Mouse (Mus musculus) adipose tissue, adult 10 weeks (tissue): Measurements from ENCODE around the gene Ly6g6f. TPM values are rescaled to one million over a fixed set of nuclear protein-coding genes. Genes with fewer than 3 reads are reported as not detected.

Experiments
- polyA plus RNA-seq: library from polyadenylated mRNA; stranded (reverse); fragments of 350-450 nt; fragmentation: Illumina TruSeq; extraction: RNeasy Lipid Tissue Mini Kit (QIAGEN cat#74804); gene quantifications from one replicate; pipeline ENCODE4 v1.2.3, GENCODE M21; 2014; ENCODE audit warnings: low read depth, low replicate concordance

The Ly6g6f gene
- polyA plus RNA-seq: not detected

GRCm38 (mm10) chr17:35085208-35085865, at the start of gene Ly6g6f:
Gene Ly6g6f, minus strand, starts transcription at chr17:35085610.

DNA sequence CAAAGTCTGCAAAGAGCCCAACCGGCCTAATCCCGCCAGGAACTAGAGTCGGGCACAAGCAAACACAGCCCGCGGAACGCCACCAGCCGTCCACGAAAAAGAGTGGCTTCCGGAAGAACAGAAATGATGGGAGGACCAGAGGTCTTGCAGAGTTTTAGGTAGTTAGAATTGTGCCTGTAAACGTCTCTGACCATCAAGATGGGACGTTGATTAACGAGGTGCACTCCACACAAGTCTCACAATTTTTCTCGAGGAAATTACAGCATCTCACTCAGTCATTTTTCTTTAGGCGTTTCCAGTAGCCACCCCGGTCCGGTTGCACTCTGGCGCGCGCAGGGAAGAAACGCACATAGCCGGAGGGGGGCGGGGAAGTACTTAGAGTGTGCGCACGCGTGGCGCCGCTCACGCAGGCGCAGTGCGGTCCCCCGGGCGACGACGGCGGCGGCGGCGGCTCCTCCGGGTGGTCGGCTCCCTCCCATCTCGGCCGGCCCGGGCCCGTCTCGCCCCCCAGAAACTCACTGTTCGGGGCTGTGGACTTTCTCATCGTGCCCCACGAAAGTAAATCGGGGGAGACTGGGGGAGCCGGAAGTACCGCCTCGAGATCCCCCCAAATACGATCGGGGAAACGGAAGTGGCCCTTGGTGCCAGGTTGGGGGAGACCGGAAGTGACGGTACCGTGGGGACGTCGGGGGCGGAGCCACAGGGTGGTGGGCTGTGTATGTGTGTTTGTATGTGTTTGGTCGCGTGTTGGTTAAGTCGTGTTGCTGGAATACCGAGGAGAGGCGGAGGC, 49.6 kb upstream of the Ly6g6f start, which contains the start of gene Bag6:
Gene Bag6 (plus strand): TSS at position 378 of the 790 bp plus-strand sequence.

GRCm38 (mm10) chr17:35131500-35132173, 46.2 kb upstream of the Ly6g6f start, which contains the start of gene Apom:
Gene Apom, minus strand, starts transcription at chr17:35132050.

GRCm38 (mm10) chr17:35126206-35126611, 40.8 kb upstream of the Ly6g6f start, which contains the start of gene D17H6S53E:
Gene D17H6S53E, plus strand, starts transcription at chr17:35126373.

DNA sequence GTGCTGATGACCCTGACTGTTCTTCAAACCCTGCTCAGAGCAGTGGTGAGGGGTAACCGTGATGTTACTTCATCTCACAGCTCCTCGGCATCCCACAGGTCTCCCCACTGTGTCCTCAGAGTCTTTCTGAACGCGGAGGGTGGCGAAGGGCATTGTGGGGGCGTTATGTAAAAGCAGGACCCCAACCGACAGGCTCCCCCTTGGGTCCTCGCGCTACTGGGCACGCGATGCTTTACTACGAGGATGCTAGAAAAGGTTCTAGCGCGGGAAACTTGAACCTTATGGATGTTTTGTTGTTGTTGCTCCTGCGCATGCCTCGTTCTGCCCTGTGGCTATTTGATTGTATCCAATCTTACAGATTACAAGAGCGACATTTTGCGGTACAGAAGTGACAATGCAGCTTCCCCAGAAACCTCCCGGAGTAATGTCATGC, 36.5 kb upstream of the Ly6g6f start, which contains the start of gene Csnk2b:
Gene Csnk2b (minus strand): TSS at position 183 of the 433 bp plus-strand sequence.

GRCm38 (mm10) chr17:35121143-35121799, 35.9 kb upstream of the Ly6g6f start, which contains the start of gene Gpank1:
Gene Gpank1, plus strand, starts transcription at chr17:35121455.

GRCm38 (mm10) chr17:35115046-35116019, 29.9 kb upstream of the Ly6g6f start, which contains the start of gene Ly6g5b:
Gene Ly6g5b, minus strand, starts transcription at chr17:35115428.

GRCm38 (mm10) chr17:35108097-35108496, 22.7 kb upstream of the Ly6g6f start, which contains the start of gene Ly6g5c:
Gene Ly6g5c, plus strand, starts transcription at chr17:35108279.

GRCm38 (mm10) chr17:35088825-35089644, 3.6 kb upstream of the Ly6g6f start, which contains the start of gene Abhd16a:
Gene Abhd16a, plus strand, starts transcription at chr17:35089263.

DNA sequence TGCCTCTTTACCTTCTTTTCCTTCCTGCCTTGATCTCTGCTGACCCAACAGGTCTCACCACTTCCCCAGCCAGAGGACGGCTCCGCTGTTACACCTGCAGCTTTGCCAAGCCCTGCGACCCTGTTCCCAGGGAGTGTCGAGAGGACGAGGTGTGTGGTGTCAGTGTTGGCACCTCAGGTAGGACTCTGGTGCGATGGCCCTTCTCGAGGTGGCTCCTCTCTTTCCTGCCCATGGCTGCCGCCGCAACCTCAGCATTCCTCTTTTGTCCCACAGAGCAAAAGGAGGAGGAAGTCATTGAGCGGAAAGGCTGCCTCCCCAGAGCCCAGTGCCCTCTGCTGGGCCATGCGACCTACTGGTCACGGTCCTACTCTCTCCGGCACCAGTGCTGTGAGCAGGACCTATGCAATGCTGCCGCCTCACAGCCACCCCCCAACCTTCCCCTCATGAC, 7.6 kb downstream of the Ly6g6f start, which contains the start of gene Ly6g6d:
Gene Ly6g6d (minus strand): TSS at position 280 of the 448 bp plus-strand sequence.

DNA sequence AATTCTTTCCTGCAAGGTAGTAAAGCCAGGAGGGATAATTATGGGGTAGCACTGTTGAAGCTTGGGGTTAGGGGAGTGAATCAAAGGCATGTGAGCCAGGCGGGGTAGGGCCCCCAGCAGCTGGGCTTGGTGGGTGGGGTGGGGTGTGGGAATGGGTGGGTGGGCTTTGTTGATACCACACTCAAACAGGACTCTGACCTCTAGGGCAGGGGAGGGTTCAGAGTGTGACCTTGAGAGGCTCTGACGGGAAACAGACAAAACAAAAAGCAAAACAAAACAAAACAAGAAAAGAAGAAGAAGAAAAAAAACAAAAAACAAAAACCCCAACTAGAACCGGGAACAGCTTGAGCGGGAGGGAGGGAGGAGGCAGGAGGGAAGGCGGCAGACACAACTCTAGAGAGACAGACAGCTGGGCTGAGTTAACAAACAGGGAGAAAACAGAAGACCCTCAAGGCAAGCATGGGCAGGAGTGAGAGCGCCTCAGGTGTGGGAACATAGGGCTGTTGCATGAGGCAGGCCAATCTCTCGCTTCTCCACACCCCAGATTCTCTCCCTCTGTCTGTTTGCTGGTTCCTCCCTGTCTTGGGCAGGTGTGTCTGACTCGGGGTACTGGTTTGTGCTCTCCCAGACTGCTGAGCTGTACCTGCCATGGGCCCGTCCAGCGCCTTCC, 8.8 kb downstream of the Ly6g6f start, which contains the start of gene Ly6g6e:
Gene Ly6g6e (plus strand): TSS at position 396 of the 670 bp plus-strand sequence.

GRCm38 (mm10) chr17:35066084-35066483, 19.3 kb downstream of the Ly6g6f start, which contains the start of gene Mpig6b:
Gene Mpig6b, minus strand, starts transcription at chr17:35066184.

GRCm38 (mm10) chr17:35064951-35065947, 20.2 kb downstream of the Ly6g6f start, which contains the start of gene Ly6g6c:
Gene Ly6g6c, plus strand, starts transcription at chr17:35065388.

GRCm38 (mm10) chr17:35058911-35059892, 26.2 kb downstream of the Ly6g6f start, which contains the start of gene Ddah2:
Gene Ddah2, plus strand, starts transcription at chr17:35059035.

DNA sequence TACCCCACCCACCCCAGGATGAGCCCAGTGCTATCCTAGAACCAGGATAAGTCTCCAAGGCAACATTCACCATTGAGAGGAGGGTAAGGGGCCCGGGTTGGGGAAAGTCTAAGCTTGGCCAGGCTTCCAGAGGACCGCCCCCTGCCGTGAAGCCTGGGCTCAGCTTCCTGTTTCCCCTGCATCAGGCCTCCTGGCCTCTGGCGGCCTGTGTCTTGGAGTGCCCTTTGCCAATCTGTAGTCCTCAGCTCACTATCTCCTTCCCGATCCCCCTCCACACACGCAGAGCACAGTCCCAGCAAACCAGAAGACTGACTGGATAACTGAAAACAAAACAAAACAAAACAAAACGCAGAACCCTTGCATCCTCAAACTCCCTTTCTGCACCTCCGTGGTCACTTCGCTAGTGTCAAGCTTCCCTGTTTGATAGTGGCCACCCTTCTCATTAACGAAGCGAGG, 35.8 kb downstream of the Ly6g6f start, which contains the start of gene Clic1:
Gene Clic1 (plus strand): TSS at position 406 of the 456 bp plus-strand sequence.

